Mouse (Mus musculus) hindbrain, embryonic 13.5 days (tissue): ENCODE results near the gene Fos. TPM values are rescaled to one million over a fixed set of nuclear protein-coding genes. Genes with fewer than 3 reads are reported as not detected.

Experiments used
- ATAC-seq: fragments of 200-750 bp; cut with Nextera tagmentation; 2 replicates; pipeline ENCODE4 v1.8.0; 2017; ENCODE audit warnings: moderate TSS enrichment; ENCODE audit not compliant: low FRiP score
- H3K27ac ChIP-seq: fragments of 300-500 bp; sonication (generic); 2 replicates; pipeline ENCODE4 v1.5.1; 2015; ENCODE audit warnings: inconsistent platforms, mild to moderate bottlenecking, moderate library complexity
- H3K27me3 ChIP-seq: fragments of 300-500 bp; sonication (generic); 2 replicates; pipeline ENCODE4 v1.6.1; 2015; ENCODE audit warnings: mild to moderate bottlenecking, inconsistent platforms
- H3K36me3 ChIP-seq: fragments of 300-500 bp; sonication (generic); 2 replicates; pipeline ENCODE4 v1.6.1; 2015; ENCODE audit warnings: mild to moderate bottlenecking, inconsistent platforms
- H3K4me1 ChIP-seq: fragments of 300-500 bp; sonication (generic); replicated peaks from 2 replicates; pipeline ENCODE4 v1.6.1; 2015; ENCODE audit warnings: inconsistent platforms
- H3K4me2 ChIP-seq: fragments of 300-500 bp; sonication (generic); 2 replicates; pipeline ENCODE4 v1.6.1; 2015; ENCODE audit warnings: inconsistent platforms, mild to moderate bottlenecking, moderate library complexity
- H3K4me3 ChIP-seq: fragments of 300-500 bp; sonication (generic); 2 replicates; pipeline ENCODE4 v1.5.1; 2015; ENCODE audit warnings: mild to moderate bottlenecking, inconsistent platforms
- H3K9ac ChIP-seq: fragments of 300-500 bp; sonication (generic); 2 replicates; pipeline ENCODE4 v1.6.1; 2015; ENCODE audit warnings: mild to moderate bottlenecking, inconsistent platforms
- H3K9me3 ChIP-seq: fragments of 300-500 bp; sonication (generic); 2 replicates; pipeline ENCODE4 v1.6.1; 2016; ENCODE audit warnings: inconsistent platforms
- WGBS: fragments of 180-500 bp; shearing (Covaris S2); methylation state at CpG from one replicate; pipeline ENCODE4 v1.1.7; 2015; 5-methylcytosine and 5-hydroxymethylcytosine counted together
- polyA plus RNA-seq: library from polyadenylated mRNA; unstranded; fragments of >200 nt; fragmentation: Nextera tagmentation; extraction: Ambion mirVana; gene quantifications from 2 replicates; pipeline ENCODE4 v1.2.1, GENCODE M21; 2015

Gene Fos
- polyA plus RNA-seq, 1 experiment from 2014 or later = 2.5 TPM

- 92% methylated on average over 6 of the region's 6 CpGs for WGBS
- Histone ChIP-seq H3K4me2 (no peak overlapping the region), H3K27ac (no peak overlapping the region), H3K4me3 (no peak overlapping the region), H3K4me1 (peaks cover 10% of the 10 kb centered on the region), H3K9ac (no peak overlapping the region), H3K36me3 (no peaks in the 10 kb centered on the region), H3K9me3 (no peaks in the 10 kb centered on the region), H3K27me3 (no peaks in the 10 kb centered on the region)
- no peak for ATAC-seq
These were observed 26.7 kb upstream of the Fos start for GRCm38 (mm10) chr12:85447009-85447408.

DNA sequence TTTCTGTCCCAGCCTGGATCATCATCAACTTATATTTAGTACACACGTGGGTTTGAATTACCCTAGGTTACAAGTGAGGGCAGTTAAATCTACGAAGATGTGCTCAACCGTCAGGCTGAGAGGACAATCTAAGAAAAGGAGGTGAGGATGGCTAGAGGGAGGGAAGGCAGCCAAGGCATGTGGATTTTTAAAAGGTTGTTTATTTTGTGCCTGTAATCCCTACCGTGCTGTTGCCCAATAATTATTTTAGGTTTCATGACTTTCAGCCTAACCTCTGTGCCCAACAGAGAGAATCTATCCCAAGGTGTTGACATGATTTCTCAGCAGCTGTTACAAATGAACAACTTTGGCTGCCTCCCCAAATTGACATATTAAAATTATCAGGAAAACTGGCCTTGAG, 26.2 kb upstream of the Fos start:
- H3K4me2 ChIP-seq = no peak overlapping the region
- no peak overlapping the region for H3K27ac ChIP-seq
- H3K9ac ChIP-seq = no peak overlapping the region
- no peaks in the 10 kb centered on the region for H3K36me3 ChIP-seq
- WGBS = 88% methylated on average over 4 of the region's 4 CpGs
- H3K27me3 ChIP-seq = no peaks in the 10 kb centered on the region
- no peaks in the 10 kb centered on the region for H3K9me3 ChIP-seq
- ATAC-seq = no peak
- peaks cover 13% of the 10 kb centered on the region for H3K4me1 ChIP-seq
- no peak overlapping the region for H3K4me3 ChIP-seq

DNA sequence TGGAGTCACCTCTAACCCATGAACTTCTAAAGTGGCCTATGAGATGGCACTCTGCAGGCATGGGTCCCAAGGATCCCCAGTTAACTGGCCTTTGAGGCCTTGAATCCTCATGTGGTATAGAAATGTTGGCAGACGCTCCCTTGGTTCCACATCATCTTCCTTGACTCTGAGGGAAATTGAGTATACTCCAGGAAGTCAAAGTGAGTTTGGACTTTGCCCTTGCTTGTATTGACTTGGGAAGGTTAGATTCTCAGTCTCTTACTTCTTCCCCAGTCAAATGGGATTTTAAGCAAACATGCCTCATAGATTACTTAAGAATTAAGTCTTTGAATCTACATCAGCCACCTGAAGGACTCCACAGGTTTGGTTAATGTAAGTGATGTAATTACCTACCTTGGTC, 24.2 kb upstream of the Fos start:
- H3K9me3 ChIP-seq = no peaks in the 10 kb centered on the region
- 100% methylated on average over 1 of the region's 1 CpGs for WGBS

GRCm38 (mm10) chr12:85451693-85452491, 21.8 kb upstream of the Fos start:
- Histone ChIP-seq H3K36me3 (no peaks in the 10 kb centered on the region), H3K4me1 (peaks cover 23% of the 10 kb centered on the region), H3K27ac (no peak overlapping the region), H3K9ac (no peak overlapping the region), H3K27me3 (no peaks in the 10 kb centered on the region), H3K4me3 (no peak overlapping the region), H3K9me3 (no peaks in the 10 kb centered on the region), H3K4me2 (peak overlapping the region; percentile 20; the same call in 1 of the 2 replicates)
- ATAC-seq = no peak
- WGBS = 42% methylated on average over 22 of the region's 22 CpGs

More for the DNA sequence above, 24.2 kb upstream of the Fos start:
- Histone ChIP-seq H3K4me1 (peaks cover 13% of the 10 kb centered on the region), H3K27ac (no peak overlapping the region), H3K27me3 (no peaks in the 10 kb centered on the region), H3K36me3 (no peaks in the 10 kb centered on the region), H3K9ac (no peak overlapping the region), H3K4me2 (no peak overlapping the region), H3K4me3 (no peak overlapping the region)
- no peak for ATAC-seq

DNA sequence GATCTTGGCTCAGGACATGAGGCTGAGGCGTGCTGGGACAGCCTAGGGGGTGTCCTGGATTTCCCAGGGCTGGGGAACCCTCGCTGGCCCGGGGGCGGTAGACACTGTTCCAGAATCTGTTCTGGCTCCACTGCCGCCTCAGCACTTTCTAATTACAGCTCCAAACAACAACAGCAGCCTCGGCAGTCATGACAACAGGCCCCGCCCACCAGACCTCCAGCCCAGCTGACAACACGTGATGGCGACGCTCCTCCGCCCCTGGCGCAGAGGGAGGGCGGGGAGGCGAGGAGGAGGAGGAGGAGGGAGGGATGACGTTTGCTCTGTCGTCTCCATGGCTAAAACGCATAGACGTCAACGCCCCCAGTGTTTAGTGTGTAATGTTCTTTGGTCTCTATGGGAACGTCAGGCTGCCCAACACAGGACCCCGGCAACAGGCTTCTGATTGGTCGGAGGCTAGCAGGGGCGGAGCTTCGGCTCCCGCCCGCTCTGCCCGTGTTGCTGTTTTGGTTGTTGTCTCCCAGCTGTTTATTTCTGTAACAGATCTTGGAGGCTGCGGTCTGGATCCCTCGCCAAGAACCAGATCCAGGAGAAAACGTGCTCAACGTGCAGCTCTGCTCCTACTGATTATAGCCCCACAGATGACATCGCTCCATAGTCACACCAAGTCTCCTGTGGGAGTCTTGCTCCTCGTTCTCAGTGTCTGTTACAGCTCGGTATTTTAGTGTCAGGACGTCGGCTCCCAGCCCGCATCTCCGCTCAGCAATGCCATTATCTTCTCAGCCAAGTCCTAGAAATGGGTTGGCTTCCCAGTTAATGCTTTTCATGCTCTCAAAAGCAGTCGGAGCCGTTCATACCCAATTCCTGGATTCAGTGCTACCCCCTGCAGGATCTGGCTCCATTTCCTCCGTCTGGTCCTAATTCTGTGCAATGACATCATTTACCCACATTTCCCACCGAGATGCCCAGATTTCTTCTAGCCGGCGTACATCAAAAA, 18.3 kb upstream of the Fos start:
- ATAC-seq = peak; percentile 99
- H3K9me3 ChIP-seq = no peaks in the 10 kb centered on the region
- 1% methylated on average over 44 of the region's 44 CpGs for WGBS
- H3K36me3 ChIP-seq = no peaks in the 10 kb centered on the region
- H3K27me3 ChIP-seq = no peaks in the 10 kb centered on the region
- peak overlapping the region; percentile 48 for H3K4me3 ChIP-seq
- peak overlapping the region; percentile 73 for H3K9ac ChIP-seq
- peaks cover 23% of the 10 kb centered on the region for H3K4me1 ChIP-seq
- peak overlapping the region; percentile 94 for H3K27ac ChIP-seq
- peak overlapping the region; percentile 70 for H3K4me2 ChIP-seq

- Histone ChIP-seq H3K4me2 (peak overlapping the region; percentile 70), H3K27me3 (no peaks in the 10 kb centered on the region)
- ATAC-seq = no peak
These were observed 17.4 kb upstream of the Fos start for GRCm38 (mm10) chr12:85456276-85456675.

DNA sequence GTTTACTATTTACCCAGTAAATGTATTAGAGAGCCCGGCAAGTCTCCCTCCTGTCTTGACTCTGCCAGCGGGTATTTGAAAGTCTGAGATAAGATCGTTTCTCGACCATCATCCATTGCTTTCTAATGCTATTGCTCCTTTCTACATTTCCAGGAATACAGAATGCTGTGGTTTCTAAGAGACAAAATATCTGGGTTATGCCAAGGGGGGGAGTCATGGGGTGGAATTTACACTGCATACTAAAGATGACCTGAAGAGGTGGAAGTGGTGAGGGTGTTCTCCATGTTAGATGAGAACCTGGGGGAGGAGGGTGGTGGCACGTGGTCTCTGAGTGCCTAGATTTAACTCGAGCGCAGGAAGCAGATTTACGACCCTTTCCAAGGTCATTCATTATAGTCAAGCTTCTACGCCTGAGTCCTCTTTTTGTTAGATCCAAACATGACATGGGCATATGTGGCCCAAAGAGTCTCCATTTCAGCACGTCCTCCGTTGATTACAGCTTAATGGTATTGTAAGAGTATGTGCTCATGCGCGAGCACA, 16.7 kb upstream of the Fos start:
- no peak overlapping the region for H3K4me2 ChIP-seq
- H3K9ac ChIP-seq = no peak overlapping the region
- no peaks in the 10 kb centered on the region for H3K36me3 ChIP-seq
- no peak overlapping the region for H3K4me3 ChIP-seq
- no peaks in the 10 kb centered on the region for H3K27me3 ChIP-seq
- no peak overlapping the region for H3K27ac ChIP-seq
- ATAC-seq = no peak
- WGBS = 64% methylated on average over 13 of the region's 13 CpGs
- peaks cover 23% of the 10 kb centered on the region for H3K4me1 ChIP-seq
- H3K9me3 ChIP-seq = no peaks in the 10 kb centered on the region

More at GRCm38 (mm10) chr12:85456276-85456675, 17.4 kb upstream of the Fos start:
- peak overlapping the region; percentile 48; the same call in 1 of the 2 replicates for H3K4me3 ChIP-seq
- H3K27ac ChIP-seq = peak overlapping the region; percentile 94
- H3K9me3 ChIP-seq = no peaks in the 10 kb centered on the region
- peak overlapping the region; percentile 73 for H3K9ac ChIP-seq
- WGBS = 83% methylated on average over 4 of the region's 4 CpGs
- H3K36me3 ChIP-seq = no peaks in the 10 kb centered on the region
- peaks cover 23% of the 10 kb centered on the region for H3K4me1 ChIP-seq

GRCm38 (mm10) chr12:85459820-85460219, 13.9 kb upstream of the Fos start:
- H3K9ac ChIP-seq = no peak overlapping the region
- 83% methylated on average over 4 of the region's 4 CpGs for WGBS
- ATAC-seq = no peak

DNA sequence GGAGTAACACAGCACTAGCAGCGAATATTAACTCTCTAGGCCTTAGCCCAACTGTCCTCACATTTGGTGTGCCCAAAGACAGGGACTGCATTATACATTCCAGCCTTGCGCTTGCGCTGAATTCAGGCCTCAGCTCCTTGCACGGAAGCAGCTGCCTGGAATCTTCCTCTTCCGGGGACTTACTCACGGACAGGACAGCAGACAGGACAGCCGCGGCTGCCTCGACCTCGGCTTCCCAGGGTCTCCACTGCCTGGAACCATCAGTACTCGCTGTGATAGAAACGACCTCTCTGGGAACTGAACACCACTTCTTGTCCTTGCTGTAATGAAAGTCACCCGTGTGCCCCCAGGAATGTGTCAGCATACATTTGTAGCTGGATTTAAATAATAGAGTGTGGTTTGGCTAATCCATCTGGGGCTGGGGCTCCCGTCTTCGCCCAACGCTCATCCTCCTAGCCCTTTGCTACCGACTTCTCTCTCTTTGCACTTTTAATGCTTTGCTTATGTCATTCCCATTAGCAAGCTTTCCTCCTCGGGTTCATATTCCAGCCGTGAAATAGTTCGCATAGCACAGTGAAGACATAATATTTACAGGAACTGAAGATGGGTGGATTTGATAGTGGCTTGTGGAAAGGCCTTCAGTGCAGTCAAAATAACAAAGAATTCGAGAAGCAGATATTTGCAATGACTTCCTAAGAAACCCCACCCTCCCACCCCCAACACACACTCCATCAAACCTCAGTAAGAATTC, 11.6 kb upstream of the Fos start:
- 56% methylated on average over 21 of the region's 21 CpGs for WGBS
- H3K9me3 ChIP-seq = no peaks in the 10 kb centered on the region
- no peak overlapping the region for H3K27ac ChIP-seq
- H3K4me1 ChIP-seq = peaks cover 5% of the 10 kb centered on the region; the same call in 1 of the 2 replicates
- H3K9ac ChIP-seq = no peak overlapping the region
- no peak overlapping the region for H3K4me2 ChIP-seq
- no peaks in the 10 kb centered on the region for H3K36me3 ChIP-seq
- no peak overlapping the region for H3K4me3 ChIP-seq
- no peak for ATAC-seq
- H3K27me3 ChIP-seq = no peaks in the 10 kb centered on the region; the same call in 1 of the 2 replicates

More at GRCm38 (mm10) chr12:85459820-85460219, 13.9 kb upstream of the Fos start:
- Histone ChIP-seq H3K27me3 (no peaks in the 10 kb centered on the region; the same call in 1 of the 2 replicates), H3K4me1 (peaks cover 14% of the 10 kb centered on the region), H3K9me3 (no peaks in the 10 kb centered on the region), H3K36me3 (no peaks in the 10 kb centered on the region), H3K27ac (no peak overlapping the region), H3K4me2 (no peak overlapping the region), H3K4me3 (no peak overlapping the region)

GRCm38 (mm10) chr12:85462802-85463201, 10.9 kb upstream of the Fos start:
- 57% methylated on average over 7 of the region's 7 CpGs for WGBS
- no peak for ATAC-seq
- Histone ChIP-seq H3K4me2 (no peak overlapping the region), H3K9ac (no peak overlapping the region), H3K4me1 (peaks cover 5% of the 10 kb centered on the region; the same call in 1 of the 2 replicates), H3K27me3 (peaks cover 3% of the 10 kb centered on the region; the same call in 1 of the 2 replicates), H3K36me3 (no peaks in the 10 kb centered on the region), H3K27ac (no peak overlapping the region), H3K9me3 (no peaks in the 10 kb centered on the region), H3K4me3 (no peak overlapping the region)

DNA sequence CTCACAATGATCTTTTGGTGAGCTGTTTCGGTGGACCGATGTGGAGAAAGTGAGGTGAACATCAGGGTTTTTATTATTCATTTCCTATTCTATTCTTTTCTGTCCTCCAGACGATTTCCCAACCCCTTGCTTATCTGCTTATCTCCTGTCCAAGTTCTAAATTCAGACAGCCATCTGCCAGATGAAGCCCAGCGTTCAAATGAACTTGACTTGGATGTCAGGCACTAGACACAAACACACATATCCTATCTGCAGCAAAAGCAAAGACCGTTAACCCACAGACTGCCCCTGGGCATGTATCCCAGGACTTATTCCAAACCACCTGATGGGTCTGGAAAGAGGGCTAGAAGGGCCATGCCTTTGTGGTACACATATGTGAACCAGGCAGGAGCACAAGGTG, 9.3 kb upstream of the Fos start:
- no peaks in the 10 kb centered on the region for H3K9me3 ChIP-seq
- whole genome bisulfite sequencing = 85% methylated on average over 5 of the region's 5 CpGs
- H3K4me1 ChIP-seq = peaks cover 5% of the 10 kb centered on the region; the same call in 1 of the 2 replicates
- H3K4me3 ChIP-seq = no peak overlapping the region
- H3K36me3 ChIP-seq = no peaks in the 10 kb centered on the region
- H3K27ac ChIP-seq = no peak overlapping the region
- H3K4me2 ChIP-seq = no peak overlapping the region
- H3K9ac ChIP-seq = no peak overlapping the region
- ATAC-seq = no peak
- peaks cover 3% of the 10 kb centered on the region; the same call in 1 of the 2 replicates for H3K27me3 ChIP-seq
